Mouse (Mus musculus): Measurements from ENCODE around the gene Vamp2. TPM values are rescaled to one million over a fixed set of nuclear protein-coding genes. Genes with fewer than 3 reads are reported as not detected.

Gene Vamp2
- total and polyA plus RNA-seq, 2 experiments from 2014 or later, result 157 to 591 TPM

DNA sequence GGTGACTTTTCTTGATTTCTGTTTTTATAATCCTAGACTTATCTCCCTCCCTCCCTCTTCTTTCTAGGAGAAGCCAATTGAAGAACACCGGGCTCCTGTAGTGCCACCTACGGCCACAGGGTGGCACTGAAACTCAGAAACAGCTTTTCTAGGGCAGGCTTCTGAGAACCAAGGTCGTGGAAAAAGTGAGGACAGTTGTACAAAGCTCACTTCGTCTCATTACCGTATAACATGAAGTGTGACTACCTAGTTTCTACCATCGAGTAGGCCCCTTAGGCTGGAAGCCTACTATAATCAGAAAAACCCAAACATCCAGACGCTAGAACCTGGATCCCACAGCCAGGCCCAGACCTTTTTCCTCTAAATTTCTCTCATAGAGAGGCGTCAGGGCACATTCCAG lies 21.3 kb upstream of the Vamp2 start:
- H3K4me3 ChIP-seq (ENCODE audit: low read depth, low read length), result peak overlapping the region; percentile 39
- DNase-seq (ENCODE audit: low spot score) (peak; percentile 95), ATAC-seq (ENCODE audit: low FRiP score) (no peak)
- no peaks in the 10 kb centered on the region for H3K36me3 ChIP-seq (ENCODE audit: insufficient read depth, low read length)
- H3K4me1 ChIP-seq (ENCODE audit: insufficient read depth, low read length), result peaks cover 8% of the 10 kb centered on the region; the same call in 1 of the 2 replicates
- no peaks in the 10 kb centered on the region for H3K9me3 ChIP-seq (ENCODE audit: low read length)
- peak; percentile 92 for TF ChIP-seq CTCF (IDR thresholded peaks at IDR 0.05)
- H3K9ac ChIP-seq (replicated peaks; ENCODE audit: low read length, poor library complexity, severe bottlenecking), result no peak overlapping the region
- WGBS, result 12% methylated on average over 8 of the region's 8 CpGs
- H3K4me2 ChIP-seq (ENCODE audit: low read depth, low read length, poor library complexity, severe bottlenecking), result peak overlapping the region; percentile 91
- no peaks in the 10 kb centered on the region for H3K27me3 ChIP-seq (ENCODE audit: insufficient read depth, low read length)
- H3K27ac ChIP-seq (ENCODE audit: low read depth, low read length), result peak overlapping the region; percentile 20; the same call in 1 of the 2 replicates

DNA sequence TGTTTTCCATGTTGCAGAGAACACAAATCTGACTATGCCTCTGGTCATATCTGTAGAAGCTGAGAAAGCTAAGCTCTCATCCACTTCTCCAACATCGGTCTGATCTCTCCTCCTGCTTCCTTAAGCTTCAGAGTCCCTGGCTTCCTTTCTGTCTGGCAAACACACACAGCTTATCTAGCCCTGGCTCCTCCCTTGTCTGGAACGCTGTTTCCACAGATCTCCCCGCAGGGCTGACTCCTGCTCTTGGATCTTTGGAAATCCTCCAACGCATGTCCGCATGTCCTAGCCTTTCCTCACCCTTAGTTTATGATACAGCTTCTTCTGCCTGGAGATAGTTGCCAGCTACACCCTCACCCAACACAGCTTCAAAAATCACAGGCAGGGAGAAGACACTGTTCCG lies 20.7 kb upstream of the Vamp2 start:
- H3K4me3 ChIP-seq (ENCODE audit: low read depth, low read length), result no peak overlapping the region
- TF ChIP-seq CTCF (IDR thresholded peaks at IDR 0.05), result no peak
- no peak overlapping the region for H3K4me2 ChIP-seq (ENCODE audit: low read depth, low read length, poor library complexity, severe bottlenecking)
- H3K36me3 ChIP-seq (ENCODE audit: insufficient read depth, low read length), result no peaks in the 10 kb centered on the region
- H3K4me1 ChIP-seq (ENCODE audit: insufficient read depth, low read length), result peaks cover 12% of the 10 kb centered on the region; the same call in 1 of the 2 replicates
- 54% methylated on average over 6 of the region's 6 CpGs for WGBS
- ATAC-seq (ENCODE audit: low FRiP score), result no peak
- H3K9ac ChIP-seq (replicated peaks; ENCODE audit: low read length, poor library complexity, severe bottlenecking), result no peak overlapping the region
- DNase-seq (ENCODE audit: low spot score), result no peak
- H3K9me3 ChIP-seq (ENCODE audit: low read length), result no peaks in the 10 kb centered on the region
- no peaks in the 10 kb centered on the region for H3K27me3 ChIP-seq (ENCODE audit: insufficient read depth, low read length)
- H3K27ac ChIP-seq (ENCODE audit: low read depth, low read length), result no peak overlapping the region

DNA sequence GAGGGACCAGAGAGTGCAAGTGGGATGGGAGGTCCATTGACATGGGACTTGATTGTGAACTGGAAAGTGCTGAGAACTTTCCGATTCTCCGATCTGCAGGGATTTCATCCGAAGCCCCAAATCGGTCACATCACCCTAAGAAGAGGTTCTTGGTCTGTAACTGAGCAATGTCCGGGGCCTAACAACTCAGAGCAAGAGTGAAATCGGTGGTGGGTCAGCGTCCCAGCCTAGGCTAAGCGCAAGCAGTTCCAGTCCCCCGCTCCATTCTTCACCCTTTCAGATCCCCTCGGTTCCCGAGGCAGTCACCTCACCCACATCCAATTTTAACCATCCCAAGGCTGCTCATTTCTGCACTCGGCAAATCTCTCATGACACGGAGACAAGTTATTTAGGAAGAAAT lies 18.2 kb upstream of the Vamp2 start:
- Histone ChIP-seq H3K36me3 (ENCODE audit: insufficient read depth, low read length) (no peaks in the 10 kb centered on the region), H3K4me2 (ENCODE audit: low read depth, low read length, poor library complexity, severe bottlenecking) (peak overlapping the region; percentile 73), H3K27me3 (ENCODE audit: insufficient read depth, low read length) (no peaks in the 10 kb centered on the region), H3K27ac (ENCODE audit: low read depth, low read length) (peak overlapping the region; percentile 68), H3K9me3 (ENCODE audit: low read length) (no peaks in the 10 kb centered on the region), H3K4me1 (ENCODE audit: insufficient read depth, low read length) (peaks cover 12% of the 10 kb centered on the region; the same call in 1 of the 2 replicates), H3K4me3 (ENCODE audit: low read depth, low read length) (peak overlapping the region; percentile 48), H3K9ac (replicated peaks; ENCODE audit: low read length, poor library complexity, severe bottlenecking) (peak overlapping the region; percentile 59)
- no peak for TF ChIP-seq CTCF (IDR thresholded peaks at IDR 0.05)
- no peak for DNase-seq (ENCODE audit: low spot score)
- under 1% methylated on average over 13 of the region's 13 CpGs for WGBS
- ATAC-seq (ENCODE audit: low FRiP score), result 0 out of 2 replicates have a peak, but pooled peaks have one; percentile 1

DNA sequence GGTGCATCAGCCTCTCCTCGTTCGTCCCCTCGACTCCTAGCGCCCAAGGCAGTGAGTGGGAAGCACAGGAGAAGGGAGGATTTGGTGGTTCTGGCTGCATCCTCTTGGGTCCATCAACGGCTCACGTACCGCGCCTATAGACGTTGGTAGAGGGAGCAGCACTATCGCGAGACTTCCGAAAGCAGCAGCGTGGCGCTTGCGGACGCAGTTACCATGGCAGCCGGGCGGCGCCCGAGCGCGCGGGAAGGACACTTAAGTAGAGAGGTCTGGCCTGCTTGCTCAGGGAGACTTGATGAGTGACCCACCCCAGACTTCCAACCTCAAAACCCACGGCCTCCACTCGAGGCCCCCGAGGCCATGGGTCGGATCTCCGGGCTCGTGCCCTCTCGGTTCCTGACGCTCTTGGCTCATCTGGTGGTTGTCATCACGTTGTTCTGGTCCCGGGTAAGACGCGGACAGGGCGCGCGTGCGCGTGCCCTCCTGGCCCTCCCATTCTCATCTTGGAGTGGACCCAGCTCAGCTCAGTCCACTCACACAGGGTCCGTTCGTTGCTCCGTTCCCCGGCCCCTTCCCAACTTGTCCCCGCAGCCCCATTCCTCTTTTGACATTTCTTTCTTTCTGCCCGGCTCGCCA lies 17.6 kb upstream of the Vamp2 start, which contains the start of gene Tmem107:
Gene Tmem107, plus strand, starts transcription at position 217 of the 633 bp plus-strand sequence.
- H3K9ac ChIP-seq (replicated peaks; ENCODE audit: low read length, poor library complexity, severe bottlenecking), result peak within 1 kb of the TSS; percentile 59
- H3K36me3 ChIP-seq (ENCODE audit: insufficient read depth, low read length), result no peaks in the 10 kb centered on the region
- H3K27me3 ChIP-seq (ENCODE audit: insufficient read depth, low read length), result no peaks in the 10 kb centered on the region
- ATAC-seq (ENCODE audit: low FRiP score), result peak; percentile 88
- peak within 1 kb of the TSS; percentile 68 for H3K27ac ChIP-seq (ENCODE audit: low read depth, low read length)
- H3K4me1 ChIP-seq (ENCODE audit: insufficient read depth, low read length), result peaks cover 12% of the 10 kb centered on the region; the same call in 1 of the 2 replicates
- peak within 1 kb of the TSS; percentile 48 for H3K4me3 ChIP-seq (ENCODE audit: low read depth, low read length)
- H3K9me3 ChIP-seq (ENCODE audit: low read length), result no peaks in the 10 kb centered on the region
- DNase-seq (ENCODE audit: low spot score), result peak; percentile 97
- 0% methylated on average over 46 of the region's 47 CpGs for WGBS
- TF ChIP-seq CTCF (IDR thresholded peaks at IDR 0.05), result peak; percentile 34
- H3K4me2 ChIP-seq (ENCODE audit: low read depth, low read length, poor library complexity, severe bottlenecking), result peak within 1 kb of the TSS; percentile 73

DNA sequence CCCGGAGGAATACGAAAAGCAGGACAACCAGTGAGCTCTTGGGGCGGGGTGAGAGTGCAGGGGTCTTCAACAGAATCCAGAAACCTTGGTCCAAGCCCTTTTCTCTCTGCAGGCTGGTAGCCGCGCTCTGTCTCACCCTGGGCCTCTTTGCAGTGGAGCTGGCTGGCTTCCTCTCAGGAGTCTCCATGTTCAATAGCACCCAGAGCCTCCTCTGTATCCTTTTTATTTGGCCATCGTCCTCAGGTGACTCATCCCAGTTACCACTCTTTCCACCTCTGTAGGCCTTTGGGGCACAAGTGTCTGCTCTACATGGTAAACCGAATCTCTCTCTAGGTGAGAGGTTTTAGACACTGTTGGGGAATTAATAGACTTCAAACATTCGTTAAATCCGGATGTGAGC lies 17.0 kb upstream of the Vamp2 start:
- Histone ChIP-seq H3K4me3 (ENCODE audit: low read depth, low read length) (peak overlapping the region; percentile 48), H3K4me1 (ENCODE audit: insufficient read depth, low read length) (peaks cover 12% of the 10 kb centered on the region; the same call in 1 of the 2 replicates), H3K36me3 (ENCODE audit: insufficient read depth, low read length) (no peaks in the 10 kb centered on the region), H3K27me3 (ENCODE audit: insufficient read depth, low read length) (no peaks in the 10 kb centered on the region), H3K4me2 (ENCODE audit: low read depth, low read length, poor library complexity, severe bottlenecking) (peak overlapping the region; percentile 73), H3K27ac (ENCODE audit: low read depth, low read length) (peak overlapping the region; percentile 68), H3K9ac (replicated peaks; ENCODE audit: low read length, poor library complexity, severe bottlenecking) (peak overlapping the region; percentile 59), H3K9me3 (ENCODE audit: low read length) (no peaks in the 10 kb centered on the region)
- WGBS, result 23% methylated on average over 9 of the region's 9 CpGs
- DNase-seq (ENCODE audit: low spot score), result no peak
- no peak for TF ChIP-seq CTCF (IDR thresholded peaks at IDR 0.05)
- ATAC-seq (ENCODE audit: low FRiP score), result no peak

DNA sequence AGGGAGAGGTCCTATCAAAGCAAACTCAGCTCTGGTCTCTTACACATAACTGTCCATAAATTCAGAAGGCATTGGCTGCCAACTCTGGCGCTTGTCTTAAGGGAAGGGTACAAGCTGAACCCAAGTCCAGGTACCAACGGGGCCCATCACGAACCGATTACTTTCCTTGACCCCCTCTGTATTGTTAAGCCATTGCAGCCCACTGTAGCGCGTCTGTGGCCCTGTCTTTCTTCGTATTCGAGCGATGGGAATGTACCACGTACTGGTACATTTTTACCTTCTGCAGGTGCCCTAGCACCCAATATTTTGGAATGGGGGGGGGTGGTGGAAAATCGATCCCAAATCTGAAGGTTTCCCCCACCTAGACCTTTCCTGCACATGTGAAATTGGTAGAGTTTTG lies 16.1 kb upstream of the Vamp2 start:
- Histone ChIP-seq H3K36me3 (ENCODE audit: insufficient read depth, low read length) (no peaks in the 10 kb centered on the region), H3K27ac (ENCODE audit: low read depth, low read length) (peak overlapping the region; percentile 93), H3K9ac (replicated peaks; ENCODE audit: low read length, poor library complexity, severe bottlenecking) (peak overlapping the region; percentile 25; the same call in 1 of the 2 replicates), H3K4me1 (ENCODE audit: insufficient read depth, low read length) (peaks cover 9% of the 10 kb centered on the region; the same call in 1 of the 2 replicates), H3K9me3 (ENCODE audit: low read length) (no peaks in the 10 kb centered on the region), H3K27me3 (ENCODE audit: insufficient read depth, low read length) (no peaks in the 10 kb centered on the region), H3K4me3 (ENCODE audit: low read depth, low read length) (peak overlapping the region; percentile 27; the same call in 1 of the 2 replicates), H3K4me2 (ENCODE audit: low read depth, low read length, poor library complexity, severe bottlenecking) (peak overlapping the region; percentile 54)
- TF ChIP-seq CTCF (IDR thresholded peaks at IDR 0.05), result no peak
- ATAC-seq (ENCODE audit: low FRiP score) (no peak), DNase-seq (ENCODE audit: low spot score) (no peak)
- 89% methylated on average over 11 of the region's 11 CpGs for WGBS
